Comparison of ENCODE assay signal across 9 mouse cellular contexts in the genomic region with DNA sequence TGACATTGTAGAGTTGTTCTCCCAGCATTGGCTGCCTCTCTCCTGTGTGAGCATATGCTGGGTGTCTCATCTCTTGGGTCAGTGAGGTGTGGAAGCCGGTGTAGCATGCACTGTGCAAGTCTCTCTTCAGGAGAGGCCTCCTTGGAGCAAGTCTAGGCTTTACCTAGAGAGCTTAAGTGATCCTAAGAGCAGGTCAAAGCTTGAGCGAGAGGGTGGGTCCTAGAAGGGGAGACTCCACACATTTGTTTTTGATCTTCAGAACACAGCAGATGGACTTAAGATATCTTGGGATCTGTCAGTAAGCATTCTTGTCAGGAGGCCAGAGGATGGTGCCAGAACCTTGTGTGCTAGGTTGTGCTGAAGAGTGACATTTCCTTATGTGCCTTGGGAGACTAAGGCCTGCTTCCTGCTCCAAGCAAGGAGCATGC.
DNase-seq lines count a peak whose midpoint lies in the region; ATAC-seq and TF ChIP-seq lines count a peak whose summit lies in the region.
"Had no signal": no experiment of that assay in that cellular context is flagged by ENCODE, and none has a peak within 500 bp of the region (broad histone marks: within the 10 kb centered on the region; RNA-seq: fewer than 3 reads in every experiment).

No protein-coding gene starts in this region.

- intact Hi-C loops in left cerebral cortex, postnatal 25 days (cut with DNase I), result no loop called here

- no peak overlapping the region for H3K9ac ChIP-seq in intestine, postnatal 0 days (ENCODE audit: low read depth, low read length)
- no peak overlapping the region for H3K9ac ChIP-seq in intestine, embryonic 15.5 days
- H3K9ac ChIP-seq in intestine, embryonic 16.5 days (ENCODE audit: low read depth, low read length), result no peak overlapping the region
- H3K9ac ChIP-seq: liver, embryonic 12.5 days had no signal

- no peak for ATAC-seq in intestine, postnatal 0 days
- no peak for ATAC-seq in intestine, embryonic 15.5 days
- ATAC-seq in intestine, embryonic 16.5 days, result no peak
- ATAC-seq: liver, embryonic 12.5 days had no signal

- H3K9me3 ChIP-seq in intestine, postnatal 0 days (ENCODE audit: control insufficient read depth), result no peaks in the 10 kb centered on the region
- no peaks in the 10 kb centered on the region for H3K9me3 ChIP-seq in intestine, embryonic 15.5 days
- H3K9me3 ChIP-seq in intestine, embryonic 16.5 days (ENCODE audit: control insufficient read depth, low read length), result no peaks in the 10 kb centered on the region
- H3K9me3 ChIP-seq: liver, embryonic 12.5 days had no signal

- no peak overlapping the region for H3K4me3 ChIP-seq in intestine, postnatal 0 days (ENCODE audit: low read depth, low read length)
- no peak overlapping the region for H3K4me3 ChIP-seq in intestine, embryonic 15.5 days (replicated peaks)
- no peak overlapping the region for H3K4me3 ChIP-seq in brown adipose tissue, adult 24 weeks (ENCODE audit: insufficient read depth, low read depth, low read length)
- H3K4me3 ChIP-seq in lung, adult 2 months (replicated peaks; ENCODE audit: extremely low read depth, low read depth, low read length), result no peak overlapping the region
- no peak overlapping the region for H3K4me3 ChIP-seq in intestine, embryonic 16.5 days (ENCODE audit: low read length)
- H3K4me3 ChIP-seq: liver, embryonic 12.5 days had no signal

- DNase-seq in fat pad, adult 2 months (ENCODE audit: extremely low read depth, low read depth, low spot score), result peak; percentile 81
- DNase-seq in lung, adult 2 months, result peak; percentile 24
- no peak for DNase-seq in spleen, postnatal 4 days (ENCODE audit: low spot score in 2 of 2)
- DNase-seq in left cerebral cortex, postnatal 25 days (ENCODE audit: low spot score in 2 of 2), result no peak

- peak; percentile 36 for TF ChIP-seq CTCF in intestine, postnatal 0 days (IDR thresholded peaks at IDR 0.05; ENCODE audit: low read depth)
- TF ChIP-seq CTCF in lung, adult 2 months (IDR thresholded peaks at IDR 0.05; ENCODE audit: insufficient read depth, low read length), result peak; percentile 24

- no peak overlapping the region for H3K4me2 ChIP-seq in intestine, postnatal 0 days (replicated peaks; ENCODE audit: low read depth)
- no peak overlapping the region for H3K4me2 ChIP-seq in intestine, embryonic 15.5 days (replicated peaks)
- no peak overlapping the region for H3K4me2 ChIP-seq in intestine, embryonic 16.5 days (ENCODE audit: low read depth, low read length)
- H3K4me2 ChIP-seq: liver, embryonic 12.5 days had no signal

- no peaks in the 10 kb centered on the region for H3K4me1 ChIP-seq in intestine, postnatal 0 days (replicated peaks; ENCODE audit: control insufficient read depth, insufficient read depth, low read length)
- H3K4me1 ChIP-seq in intestine, embryonic 15.5 days (replicated peaks), result no peaks in the 10 kb centered on the region
- H3K4me1 ChIP-seq in brown adipose tissue, adult 24 weeks (ENCODE audit: control insufficient read depth, insufficient read depth, insufficient read length, low read length), result no peaks in the 10 kb centered on the region
- H3K4me1 ChIP-seq in lung, adult 2 months (ENCODE audit: control insufficient read depth, insufficient read depth, low read length), result peaks cover 12% of the 10 kb centered on the region
- H3K4me1 ChIP-seq in intestine, embryonic 16.5 days (ENCODE audit: control insufficient read depth, insufficient read depth, low read length), result no peaks in the 10 kb centered on the region
- H3K4me1 ChIP-seq: liver, embryonic 12.5 days had no signal

- 81% methylated on average over 2 of the region's 2 CpGs for WGBS in intestine, postnatal 0 days
- WGBS in intestine, embryonic 15.5 days, result 90% methylated on average over 2 of the region's 2 CpGs
- 46% methylated on average over 2 of the region's 2 CpGs for WGBS in lung, adult 2 months
- WGBS in intestine, embryonic 16.5 days, result 92% methylated on average over 2 of the region's 2 CpGs

- no peak for TF ChIP-seq POLR2A in lung, adult 2 months (IDR thresholded peaks at IDR 0.05; ENCODE audit: borderline replicate concordance, extremely low read depth, low read depth, low read length)

- H3K27me3 ChIP-seq in intestine, postnatal 0 days (replicated peaks; ENCODE audit: control insufficient read depth, insufficient read depth, low read length), result no peaks in the 10 kb centered on the region
- no peaks in the 10 kb centered on the region for H3K27me3 ChIP-seq in intestine, embryonic 15.5 days (replicated peaks)
- no peaks in the 10 kb centered on the region for H3K27me3 ChIP-seq in intestine, embryonic 16.5 days (replicated peaks; ENCODE audit: control insufficient read depth, insufficient read depth, low read length)
- H3K27me3 ChIP-seq: liver, embryonic 12.5 days had no signal

- no peaks in the 10 kb centered on the region for H3K36me3 ChIP-seq in intestine, postnatal 0 days (ENCODE audit: control insufficient read depth, insufficient read depth)
- no peaks in the 10 kb centered on the region for H3K36me3 ChIP-seq in intestine, embryonic 15.5 days
- H3K36me3 ChIP-seq in intestine, embryonic 16.5 days (ENCODE audit: control insufficient read depth, insufficient read depth, low read length), result no peaks in the 10 kb centered on the region
- H3K36me3 ChIP-seq: liver, embryonic 12.5 days had no signal

- H3K27ac ChIP-seq in intestine, postnatal 0 days (ENCODE audit: low read depth, low read length), result no peak overlapping the region
- no peak overlapping the region for H3K27ac ChIP-seq in intestine, embryonic 15.5 days
- H3K27ac ChIP-seq in brown adipose tissue, adult 24 weeks (replicated peaks; ENCODE audit: low read depth, low read length), result peak overlapping the region; percentile 8; the same call in 1 of the 2 replicates
- no peak overlapping the region for H3K27ac ChIP-seq in intestine, embryonic 16.5 days (ENCODE audit: low read length)
- H3K27ac ChIP-seq: liver, embryonic 12.5 days had no signal

Comparison
In these comparisons a context has a peak if more than half of its experiments do, and no peak if none do; other contexts are left out.
1. DNase-seq: peak in fat pad, adult 2 months (single experiment) and lung, adult 2 months (single experiment); none in spleen, postnatal 4 days (0 of 2) and left cerebral cortex, postnatal 25 days (0 of 2).